Mouse (Mus musculus) megakaryocyte, embryonic 14.5 days (primary cell): ENCODE data around the gene Npas3.

ENCODE experiments used
- FLI1 ChIP-seq: IDR thresholded peaks from 2 replicates; pipeline ENCODE4 v1.6.1; 2012; ENCODE audit warnings: low read length, inconsistent platforms, mixed read lengths
- GATA1 ChIP-seq: IDR thresholded peaks from 3 replicates; pipeline ENCODE4 v1.6.1; 2012; ENCODE audit warnings: mixed read lengths, low read length, inconsistent platforms, borderline replicate concordance

DNA sequence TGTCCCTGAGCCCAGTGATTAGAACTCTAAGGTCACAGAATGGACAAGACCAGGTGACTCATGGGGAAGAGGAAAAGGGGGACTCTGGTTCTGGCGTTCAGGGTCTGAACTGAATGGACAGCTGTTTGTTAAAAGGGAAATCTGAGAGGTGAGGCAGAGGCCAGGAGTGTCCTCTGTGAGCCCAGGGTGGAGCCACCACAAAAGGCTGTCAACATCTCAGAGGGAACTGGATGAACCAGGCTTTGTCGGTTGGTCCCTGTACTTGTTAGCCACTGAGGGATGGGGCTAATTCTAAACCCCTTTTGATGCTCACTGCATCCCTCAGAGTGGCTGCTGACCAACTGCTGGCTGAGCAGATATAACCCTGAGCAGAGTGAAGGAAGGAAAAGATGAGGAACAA lies 861.9 kb downstream of the Npas3 start:
- no peak for TF ChIP-seq GATA1
- TF ChIP-seq FLI1, result no peak
